Mouse (Mus musculus): ENCODE measurements around the gene Ube2g1.
"Not testable (repeated sequence)": the region's sequence is repeated elsewhere in the genome, so short reads cannot be mapped to it uniquely, and the experiment has no call there.

The Ube2g1 gene

GRCm38 (mm10) chr11:72607469-72608070, 487 bp downstream of the Ube2g1 start:
- DNase-seq (ENCODE audit: low spot score): peak; percentile 74

- peak; percentile 88 for DNase-seq (ENCODE audit: low spot score)
Measured at GRCm38 (mm10) chr11:72608071-72608679, 1.1 kb downstream of the Ube2g1 start.

DNA sequence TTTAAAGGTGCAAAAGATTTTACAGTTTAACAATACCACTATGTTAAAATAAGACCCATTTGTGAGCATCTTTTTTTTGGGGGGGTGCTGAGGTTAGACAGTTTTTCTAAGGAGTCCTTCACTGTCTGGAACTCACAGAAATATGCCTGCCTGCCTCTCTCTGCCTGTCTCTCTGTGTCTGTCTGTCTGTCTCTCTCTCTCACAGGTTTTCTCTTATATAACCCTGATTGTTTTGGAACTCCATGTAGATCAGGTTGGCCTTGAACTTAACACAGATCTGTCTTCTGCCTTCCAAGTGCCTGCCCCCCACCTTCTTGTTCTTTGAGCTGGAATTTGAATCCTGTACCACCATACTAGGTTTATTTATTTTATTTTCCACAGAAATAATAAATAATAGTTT, 2.2 kb downstream of the Ube2g1 start:
- DNase-seq (ENCODE audit: low spot score): no peak

GRCm38 (mm10) chr11:72614336-72614735, 7.3 kb downstream of the Ube2g1 start:
- DNase-seq (ENCODE audit: low spot score): not testable (repeated sequence)

DNA sequence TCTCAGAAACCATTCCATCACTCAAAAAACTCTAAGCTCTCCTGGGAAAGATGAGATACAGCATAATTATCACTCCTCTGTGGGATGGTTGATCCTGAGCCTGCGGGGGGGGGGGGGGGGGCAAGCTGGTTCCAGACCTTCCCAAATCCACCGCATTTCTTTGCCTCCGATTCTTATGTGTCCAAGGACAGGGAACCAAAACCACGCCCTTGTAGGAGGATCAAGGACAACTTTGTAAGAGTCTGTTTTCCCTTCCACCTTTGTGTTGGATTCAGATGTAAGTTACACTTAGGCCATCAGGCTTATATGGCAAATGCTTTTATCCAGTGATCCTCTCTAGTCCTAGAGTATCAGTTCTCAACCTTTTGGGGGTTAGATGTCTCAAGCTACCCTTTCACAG, 8.8 kb downstream of the Ube2g1 start:
- no peak for DNase-seq (ENCODE audit: low spot score)

- no peak for DNase-seq (ENCODE audit: low spot score)
Measured at GRCm38 (mm10) chr11:72618476-72618875, 11.4 kb downstream of the Ube2g1 start.

- DNase-seq (ENCODE audit: low spot score): no peak
Measured at GRCm38 (mm10) chr11:72642730-72643129, 35.6 kb downstream of the Ube2g1 start.

GRCm38 (mm10) chr11:72645386-72645785, 38.3 kb downstream of the Ube2g1 start:
- DNase-seq (ENCODE audit: low spot score): no peak

DNA sequence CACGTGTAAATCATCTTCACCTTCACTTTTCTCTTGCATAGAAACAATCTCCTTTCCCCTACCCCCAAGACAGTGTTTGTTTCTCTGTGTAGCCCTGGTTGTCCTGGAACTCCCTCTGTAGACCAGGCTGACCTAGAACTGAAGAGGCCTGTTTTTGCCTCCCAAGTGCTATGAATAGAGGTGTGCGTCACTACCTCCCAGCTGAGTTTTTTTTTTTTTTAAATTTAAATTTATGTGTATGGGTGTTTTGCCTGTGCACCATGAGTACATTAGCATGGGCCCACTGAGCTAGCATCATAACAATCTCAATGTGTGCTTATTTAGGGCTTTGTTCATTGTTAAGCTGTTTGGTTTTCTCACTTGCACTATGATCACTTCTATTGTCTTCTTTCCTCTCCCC, 43.3 kb downstream of the Ube2g1 start:
- no peak for DNase-seq (ENCODE audit: low spot score)

DNA sequence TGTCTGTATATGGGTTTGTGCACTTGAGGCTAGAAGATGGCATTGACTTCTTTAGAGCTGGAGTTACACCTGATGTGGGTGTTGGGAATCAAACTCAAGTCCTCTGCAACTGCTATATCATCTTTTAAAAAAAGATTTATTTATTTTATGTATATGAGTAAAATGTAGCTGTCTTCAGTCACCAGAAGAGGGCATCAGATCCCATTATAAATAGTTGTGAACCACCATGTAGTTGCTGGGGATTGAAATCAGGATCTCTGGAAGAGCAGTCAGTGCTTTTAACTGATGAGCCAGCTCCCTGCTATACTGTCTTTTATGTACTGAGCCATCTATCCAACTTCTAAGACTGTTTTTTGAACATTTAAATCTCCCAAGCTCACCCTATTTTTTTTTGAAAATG, 52.8 kb downstream of the Ube2g1 start:
- no peak for DNase-seq (ENCODE audit: low spot score)

- no peak for DNase-seq (ENCODE audit: low spot score)
Measured at GRCm38 (mm10) chr11:72660359-72660758, 53.3 kb downstream of the Ube2g1 start.

- DNase-seq (ENCODE audit: low spot score): no peak
Measured at GRCm38 (mm10) chr11:72664641-72665040, 57.6 kb downstream of the Ube2g1 start.

- no peak for DNase-seq (ENCODE audit: low spot score)
Measured at GRCm38 (mm10) chr11:72670634-72671033, 63.6 kb downstream of the Ube2g1 start.

DNA sequence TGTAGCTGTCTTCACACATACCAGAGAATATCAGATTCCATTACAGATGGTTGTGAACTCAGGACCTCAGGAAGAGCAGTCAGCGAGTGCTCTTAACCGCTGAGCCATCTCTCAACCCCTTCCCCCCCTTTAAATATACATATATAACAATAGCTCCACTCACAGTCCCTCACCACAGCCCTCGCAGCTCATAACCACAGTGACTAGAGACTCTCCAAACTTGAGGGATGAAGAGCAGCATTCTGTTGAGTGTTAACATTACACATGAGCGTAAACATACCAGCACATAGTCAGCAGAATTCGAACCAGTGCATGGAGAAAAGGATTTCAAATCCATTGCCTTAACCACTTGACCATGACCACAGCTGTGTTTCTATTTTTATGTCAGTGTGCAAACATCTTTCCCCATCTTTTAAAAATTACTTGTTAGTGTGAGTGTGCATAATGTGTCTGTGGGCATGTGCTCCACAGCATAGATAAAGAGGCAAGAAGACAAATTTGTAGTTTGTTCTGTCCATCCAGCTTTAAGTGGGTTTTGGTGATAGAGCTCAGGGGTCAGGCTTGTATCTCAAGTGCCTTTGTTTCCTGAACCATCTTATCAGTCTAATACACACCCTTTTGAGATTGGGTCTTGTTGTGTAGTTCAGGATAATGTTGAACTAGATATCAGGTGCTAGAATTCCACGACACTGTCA, 64.4 kb downstream of the Ube2g1 start:
- DNase-seq (ENCODE audit: low spot score): no peak

DNA sequence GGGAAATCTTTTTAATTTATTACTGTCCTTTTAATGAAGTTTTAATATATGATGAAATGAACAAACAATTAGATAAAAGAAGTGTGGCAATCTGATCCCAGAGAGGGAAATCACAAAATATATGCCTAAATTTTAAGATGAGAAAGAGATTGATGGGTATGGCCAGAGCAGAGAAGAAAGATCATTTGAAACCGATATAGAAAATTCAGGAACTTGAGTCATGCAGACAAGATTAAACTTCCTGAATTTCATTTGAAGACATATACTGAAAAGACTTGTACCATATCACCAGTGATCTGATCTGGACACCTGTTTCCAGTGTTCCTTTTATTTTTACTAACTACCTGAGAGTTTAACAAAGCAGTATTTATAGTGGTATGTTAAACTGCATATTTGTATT, 65.4 kb downstream of the Ube2g1 start:
- DNase-seq (ENCODE audit: low spot score): no peak

GRCm38 (mm10) chr11:72675280-72675679, 68.2 kb downstream of the Ube2g1 start:
- DNase-seq (ENCODE audit: low spot score): no peak

DNA sequence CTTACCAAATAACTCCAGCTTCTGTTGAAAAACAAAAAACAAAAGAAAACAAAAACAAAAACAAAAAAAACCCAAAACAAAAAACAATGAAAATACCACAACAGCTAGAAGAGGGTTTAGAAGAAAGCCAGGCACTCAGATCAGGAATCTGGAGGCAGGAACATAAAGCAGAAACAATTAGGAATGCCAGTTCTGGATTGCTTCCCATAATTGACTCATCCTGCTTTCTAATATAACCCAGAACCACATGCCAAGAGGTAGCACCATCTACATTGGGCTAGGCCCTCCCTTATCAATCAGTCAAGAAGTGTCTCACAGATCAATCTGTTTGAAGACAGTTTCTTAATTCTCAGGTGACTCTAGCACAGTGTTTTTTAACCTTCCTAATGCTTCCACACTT, 73.6 kb downstream of the Ube2g1 start:
- no peak for DNase-seq (ENCODE audit: low spot score)

DNA sequence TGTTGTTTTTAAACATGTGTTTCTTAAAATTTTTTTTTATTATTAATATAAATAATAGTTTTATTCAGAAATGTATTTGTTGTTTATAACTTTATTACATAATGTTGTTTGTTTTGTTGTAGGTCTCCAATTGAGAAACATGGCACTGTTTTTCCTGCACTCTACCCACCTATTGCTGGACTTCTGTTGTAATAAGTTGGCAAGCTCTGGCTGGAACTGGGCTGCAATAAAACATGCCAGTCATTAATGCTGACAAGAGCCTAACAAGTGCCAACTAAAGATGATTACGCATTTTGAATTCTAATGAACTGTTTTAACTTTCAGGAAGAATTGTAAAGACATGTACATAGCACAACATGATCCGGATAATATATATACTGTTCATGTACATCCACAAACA, 76.3 kb downstream of the Ube2g1 start:
- DNase-seq (ENCODE audit: low spot score): no peak

- DNase-seq (ENCODE audit: low spot score): no peak
Measured at GRCm38 (mm10) chr11:72686697-72687096, 79.6 kb downstream of the Ube2g1 start.

GRCm38 (mm10) chr11:72688242-72688641, 81.2 kb downstream of the Ube2g1 start:
- no peak for DNase-seq (ENCODE audit: low spot score)

GRCm38 (mm10) chr11:72689115-72689514, 82.0 kb downstream of the Ube2g1 start:
- no peak for DNase-seq (ENCODE audit: low spot score)

- peak; percentile 92 for DNase-seq (ENCODE audit: low spot score)
Measured at GRCm38 (mm10) chr11:72689551-72690510, 82.7 kb downstream of the Ube2g1 start, which contains the start of gene Ankfy1. TSS of gene Ankfy1 (plus strand) at chr11:72690006.
